Mouse (Mus musculus): ENCODE results near the gene Rprd2.

Gene Rprd2

GRCm38 (mm10) chr3:95739353-95740104 lies 79.1 kb downstream of the Rprd2 start, which contains the start of gene Ecm1:
TSS of gene Ecm1 (minus strand) at chr3:95739569.
- in situ Hi-C loops (cut with MboI, MseI): loop anchor here (5.0 kb wide), 1 partner anchor 42 kb away; no protein-coding TSS in a partner anchor

- in situ Hi-C loops (cut with MboI, MseI): loop anchor here (5.0 kb wide), 1 partner anchor 38 kb away; no protein-coding TSS in a partner anchor
These were observed 83.5 kb downstream of the Rprd2 start for GRCm38 (mm10) chr3:95735071-95735670.

GRCm38 (mm10) chr3:95734092-95734702 lies 84.5 kb downstream of the Rprd2 start:
- in situ Hi-C loops (cut with MboI, MseI): no loop called here

GRCm38 (mm10) chr3:95732744-95733521 lies 85.7 kb downstream of the Rprd2 start:
- in situ Hi-C loops (cut with MboI, MseI): no loop called here

- in situ Hi-C loops (cut with MboI, MseI): no loop called here
These were observed 86.4 kb downstream of the Rprd2 start for GRCm38 (mm10) chr3:95732297-95732696.

- in situ Hi-C loops (cut with MboI, MseI): no loop called here
These were observed 86.9 kb downstream of the Rprd2 start for GRCm38 (mm10) chr3:95731802-95732201.

- in situ Hi-C loops (cut with MboI, MseI): no loop called here
These were observed 88.2 kb downstream of the Rprd2 start for GRCm38 (mm10) chr3:95730431-95730830.

GRCm38 (mm10) chr3:95728906-95729305 lies 89.8 kb downstream of the Rprd2 start:
- in situ Hi-C loops (cut with MboI, MseI): no loop called here

- in situ Hi-C loops (cut with MboI, MseI): no loop called here
These were observed 91.8 kb downstream of the Rprd2 start for GRCm38 (mm10) chr3:95726696-95727358.

GRCm38 (mm10) chr3:95725863-95726262 lies 92.8 kb downstream of the Rprd2 start:
- in situ Hi-C loops (cut with MboI, MseI): no loop called here

GRCm38 (mm10) chr3:95722386-95722785 lies 96.3 kb downstream of the Rprd2 start:
- in situ Hi-C loops (cut with MboI, MseI): no loop called here

- in situ Hi-C loops (cut with MboI, MseI): no loop called here
These were observed 100.5 kb downstream of the Rprd2 start for GRCm38 (mm10) chr3:95718153-95718552.

- in situ Hi-C loops (cut with MboI, MseI): no loop called here
These were observed 102.6 kb downstream of the Rprd2 start for GRCm38 (mm10) chr3:95716075-95716474.

Measured in T-helper 1 cell (primary cell).